Mouse (Mus musculus): ENCODE measurements around the gene Nkpd1. TPM values are rescaled to one million over a fixed set of nuclear protein-coding genes. Genes with fewer than 3 reads are reported as not detected.

Gene Nkpd1
- total and polyA plus RNA-seq, 3 experiments = 0.06 TPM; not detected in 2

GRCm38 (mm10) chr7:19531077-19531476 lies 13.4 kb downstream of the Nkpd1 start:
- DNase-seq = no peak
- 67% methylated on average over 10 of the region's 10 CpGs for WGBS
- Histone ChIP-seq H3K9ac (ENCODE audit: low read depth, low read length) (no peak overlapping the region), H3K27ac (no peak overlapping the region), H3K4me3 (no peak overlapping the region), H3K27me3 (ENCODE audit: control insufficient read depth, insufficient read depth, low read length) (no peaks in the 10 kb centered on the region), H3K36me3 (ENCODE audit: control insufficient read depth, insufficient read depth, low read length) (no peaks in the 10 kb centered on the region), H3K4me1 (ENCODE audit: control insufficient read depth, insufficient read depth, low read length) (no peaks in the 10 kb centered on the region), H3K79me2 (replicated peaks; ENCODE audit: control insufficient read depth, insufficient read depth, low read length) (no peaks in the 10 kb centered on the region)
- intact Hi-C loops (cut with DNase I) = no loop called here
- TF ChIP-seq CTCF (IDR thresholded peaks at IDR 0.05) = peak; percentile 13; the same call in 1 of the 2 replicates
- no peak for TF ChIP-seq POLR2A (IDR thresholded peaks at IDR 0.05; ENCODE audit: insufficient read depth, low read depth, low read length)
- TF ChIP-seq EP300 (IDR thresholded peaks at IDR 0.05; ENCODE audit: insufficient read depth, low read depth, low read length) = no peak

DNA sequence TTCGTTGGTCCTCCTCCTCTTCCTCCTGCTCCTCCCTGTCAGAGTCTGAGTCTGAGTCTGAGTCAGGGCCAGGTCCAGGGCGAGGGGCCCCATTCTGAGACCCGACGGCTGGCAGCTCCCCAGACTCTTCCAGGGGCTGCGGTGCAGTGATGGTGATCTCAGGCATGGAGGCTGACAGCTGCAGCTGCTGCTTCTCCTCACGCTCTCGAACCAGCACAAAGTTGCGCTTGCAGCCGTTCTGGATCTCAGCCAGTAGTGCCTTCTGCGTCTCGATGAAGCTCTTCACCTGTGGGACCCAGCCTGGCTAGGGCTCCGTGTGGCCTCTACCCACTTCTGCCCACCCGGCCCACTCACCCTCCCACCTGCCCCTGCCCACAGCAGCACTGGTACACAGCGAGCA lies 14.6 kb downstream of the Nkpd1 start:
- no peak for DNase-seq
- no peak overlapping the region for H3K27ac ChIP-seq
- WGBS = 85% methylated on average over 14 of the region's 14 CpGs
- no peak overlapping the region for H3K4me3 ChIP-seq
- TF ChIP-seq CTCF (IDR thresholded peaks at IDR 0.05) = no peak
- no peak for TF ChIP-seq EP300 (IDR thresholded peaks at IDR 0.05; ENCODE audit: insufficient read depth, low read depth, low read length)
- no peak for TF ChIP-seq POLR2A (IDR thresholded peaks at IDR 0.05; ENCODE audit: insufficient read depth, low read depth, low read length)
- H3K27me3 ChIP-seq (ENCODE audit: control insufficient read depth, insufficient read depth, low read length) = no peaks in the 10 kb centered on the region
- no peak overlapping the region for H3K9ac ChIP-seq (ENCODE audit: low read depth, low read length)
- H3K4me1 ChIP-seq (ENCODE audit: control insufficient read depth, insufficient read depth, low read length) = no peaks in the 10 kb centered on the region
- H3K36me3 ChIP-seq (ENCODE audit: control insufficient read depth, insufficient read depth, low read length) = no peaks in the 10 kb centered on the region
- H3K79me2 ChIP-seq (replicated peaks; ENCODE audit: control insufficient read depth, insufficient read depth, low read length) = no peaks in the 10 kb centered on the region
- intact Hi-C loops (cut with DNase I) = no loop called here

GRCm38 (mm10) chr7:19534676-19535075 lies 17.0 kb downstream of the Nkpd1 start:
- intact Hi-C loops (cut with DNase I) = no loop called here
- H3K27me3 ChIP-seq (ENCODE audit: control insufficient read depth, insufficient read depth, low read length) = no peaks in the 10 kb centered on the region
- no peak overlapping the region for H3K9ac ChIP-seq (ENCODE audit: low read depth, low read length)
- H3K27ac ChIP-seq = no peak overlapping the region
- H3K4me1 ChIP-seq (ENCODE audit: control insufficient read depth, insufficient read depth, low read length) = no peaks in the 10 kb centered on the region
- 92% methylated on average over 10 of the region's 10 CpGs for WGBS
- H3K36me3 ChIP-seq (ENCODE audit: control insufficient read depth, insufficient read depth, low read length) = no peaks in the 10 kb centered on the region
- no peak overlapping the region for H3K4me3 ChIP-seq
- DNase-seq = no peak
- TF ChIP-seq CTCF (IDR thresholded peaks at IDR 0.05) (no peak), EP300 (IDR thresholded peaks at IDR 0.05; ENCODE audit: insufficient read depth, low read depth, low read length) (no peak)
- no peaks in the 10 kb centered on the region; the same call in 1 of the 2 replicates for H3K79me2 ChIP-seq (replicated peaks; ENCODE audit: control insufficient read depth, insufficient read depth, low read length)

DNA sequence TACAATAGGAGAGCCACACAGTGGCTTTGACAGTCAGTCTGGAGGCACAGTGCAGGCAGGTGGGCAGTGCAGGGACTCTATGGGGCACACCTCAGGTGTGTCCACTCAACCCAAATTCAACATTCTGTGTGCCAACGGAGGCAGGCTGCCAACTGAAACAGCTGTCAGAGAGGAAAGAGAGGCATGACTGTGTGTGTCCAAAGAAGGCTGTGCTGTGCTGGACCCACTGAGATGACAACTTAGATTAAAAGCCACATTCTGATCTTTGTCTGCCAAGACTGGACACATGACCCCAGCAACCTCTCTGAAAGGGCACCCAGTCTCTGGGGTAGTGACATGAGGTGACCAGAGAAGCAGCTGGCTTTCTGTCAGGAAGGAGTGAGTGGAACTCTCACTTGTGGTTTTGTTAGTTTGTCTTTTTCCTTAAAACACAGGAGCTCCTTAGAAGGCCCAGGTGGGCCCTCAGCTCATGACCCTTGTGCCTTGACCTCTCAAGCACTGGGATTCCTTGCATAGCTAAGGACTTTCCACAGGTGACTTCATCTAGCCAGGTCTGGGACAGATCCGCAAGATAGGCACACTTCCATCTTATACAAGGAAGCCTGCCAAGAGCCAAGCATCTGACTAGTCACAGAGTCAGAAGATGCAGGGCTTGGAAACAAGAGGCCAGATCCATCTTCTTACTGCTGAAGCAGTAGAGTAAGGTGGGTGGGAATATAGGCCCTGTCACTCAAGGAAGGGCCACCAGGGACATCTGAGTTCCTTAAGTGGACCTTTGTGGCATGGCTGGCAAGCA lies 23.3 kb downstream of the Nkpd1 start:
- intact Hi-C loops (cut with DNase I) = no loop called here
- WGBS = 68% methylated on average over 2 of the region's 2 CpGs
- H3K4me3 ChIP-seq = no peak overlapping the region
- TF ChIP-seq POLR2A (IDR thresholded peaks at IDR 0.05; ENCODE audit: insufficient read depth, low read depth, low read length) (no peak), EP300 (IDR thresholded peaks at IDR 0.05; ENCODE audit: insufficient read depth, low read depth, low read length) (no peak), CTCF (IDR thresholded peaks at IDR 0.05) (no peak)
- DNase-seq = no peak
- H3K27me3 ChIP-seq (ENCODE audit: control insufficient read depth, insufficient read depth, low read length) = no peaks in the 10 kb centered on the region
- H3K79me2 ChIP-seq (replicated peaks; ENCODE audit: control insufficient read depth, insufficient read depth, low read length) = peaks cover 7% of the 10 kb centered on the region
- H3K4me1 ChIP-seq (ENCODE audit: control insufficient read depth, insufficient read depth, low read length) = peaks cover 16% of the 10 kb centered on the region
- H3K9ac ChIP-seq (ENCODE audit: low read depth, low read length) = no peak overlapping the region
- no peaks in the 10 kb centered on the region for H3K36me3 ChIP-seq (ENCODE audit: control insufficient read depth, insufficient read depth, low read length)
- H3K27ac ChIP-seq = no peak overlapping the region

GRCm38 (mm10) chr7:19541681-19542154 lies 24.1 kb downstream of the Nkpd1 start:
- H3K36me3 ChIP-seq (ENCODE audit: control insufficient read depth, insufficient read depth, low read length) = no peaks in the 10 kb centered on the region
- no peaks in the 10 kb centered on the region for H3K27me3 ChIP-seq (ENCODE audit: control insufficient read depth, insufficient read depth, low read length)
- WGBS = 76% methylated on average over 7 of the region's 7 CpGs
- H3K27ac ChIP-seq = no peak overlapping the region
- no peak for TF ChIP-seq CTCF (IDR thresholded peaks at IDR 0.05)
- no peak for TF ChIP-seq POLR2A (IDR thresholded peaks at IDR 0.05; ENCODE audit: insufficient read depth, low read depth, low read length)
- TF ChIP-seq EP300 (IDR thresholded peaks at IDR 0.05; ENCODE audit: insufficient read depth, low read depth, low read length) = no peak
- no peak for DNase-seq
- intact Hi-C loops (cut with DNase I) = no loop called here
- H3K4me3 ChIP-seq = no peak overlapping the region
- no peak overlapping the region for H3K9ac ChIP-seq (ENCODE audit: low read depth, low read length)
- peaks cover 7% of the 10 kb centered on the region for H3K79me2 ChIP-seq (replicated peaks; ENCODE audit: control insufficient read depth, insufficient read depth, low read length)
- peaks cover 18% of the 10 kb centered on the region for H3K4me1 ChIP-seq (ENCODE audit: control insufficient read depth, insufficient read depth, low read length)

GRCm38 (mm10) chr7:19542155-19542691 lies 24.6 kb downstream of the Nkpd1 start:
- Histone ChIP-seq H3K27ac (no peak overlapping the region), H3K27me3 (ENCODE audit: control insufficient read depth, insufficient read depth, low read length) (no peaks in the 10 kb centered on the region), H3K36me3 (ENCODE audit: control insufficient read depth, insufficient read depth, low read length) (no peaks in the 10 kb centered on the region), H3K79me2 (replicated peaks; ENCODE audit: control insufficient read depth, insufficient read depth, low read length) (peaks cover 7% of the 10 kb centered on the region), H3K9ac (ENCODE audit: low read depth, low read length) (no peak overlapping the region), H3K4me3 (no peak overlapping the region), H3K4me1 (ENCODE audit: control insufficient read depth, insufficient read depth, low read length) (peaks cover 19% of the 10 kb centered on the region)
- WGBS = 56% methylated on average over 8 of the region's 8 CpGs
- intact Hi-C loops (cut with DNase I) = no loop called here
- TF ChIP-seq POLR2A (IDR thresholded peaks at IDR 0.05; ENCODE audit: insufficient read depth, low read depth, low read length) = no peak
- no peak for TF ChIP-seq EP300 (IDR thresholded peaks at IDR 0.05; ENCODE audit: insufficient read depth, low read depth, low read length)
- no peak for TF ChIP-seq CTCF (IDR thresholded peaks at IDR 0.05)
- DNase-seq = no peak
